Mouse (Mus musculus): ENCODE results near the gene Ric8b. TPM values are rescaled to one million over a fixed set of nuclear protein-coding genes. Genes with fewer than 3 reads are reported as not detected.

Gene Ric8b
- polyA plus RNA-seq, 1 experiment, result 23.7 TPM

GRCm38 (mm10) chr10:85006573-85007310, 89.3 kb downstream of the Ric8b start:
- DNase-seq (ENCODE audit: low spot score), result no peak

- no peak for DNase-seq (ENCODE audit: low spot score)
These were observed 90.7 kb downstream of the Ric8b start for GRCm38 (mm10) chr10:85007861-85008840.

GRCm38 (mm10) chr10:85011066-85011465, 93.7 kb downstream of the Ric8b start:
- no peak for DNase-seq (ENCODE audit: low spot score)

DNA sequence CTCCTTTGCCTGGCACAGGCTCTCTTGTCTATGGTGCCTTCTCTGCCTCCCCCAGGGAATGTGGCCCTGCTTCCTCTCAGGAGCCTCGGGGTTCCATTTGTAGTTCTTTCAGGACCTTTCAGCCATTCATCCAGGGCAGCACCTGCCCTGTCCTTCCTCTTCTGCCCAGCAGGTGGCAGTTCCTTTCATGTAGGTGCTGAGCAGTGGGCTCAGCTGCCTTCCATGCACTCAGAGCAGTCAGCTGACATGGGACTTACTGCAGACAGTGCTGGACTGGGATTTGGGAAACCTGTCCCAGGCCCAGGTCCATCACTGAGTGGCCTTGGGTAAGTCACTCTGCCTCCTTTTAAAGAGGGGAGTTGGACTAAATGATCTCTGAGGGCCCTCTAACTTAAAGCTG, 96.0 kb downstream of the Ric8b start:
- DNase-seq (ENCODE audit: low spot score), result no peak

DNA sequence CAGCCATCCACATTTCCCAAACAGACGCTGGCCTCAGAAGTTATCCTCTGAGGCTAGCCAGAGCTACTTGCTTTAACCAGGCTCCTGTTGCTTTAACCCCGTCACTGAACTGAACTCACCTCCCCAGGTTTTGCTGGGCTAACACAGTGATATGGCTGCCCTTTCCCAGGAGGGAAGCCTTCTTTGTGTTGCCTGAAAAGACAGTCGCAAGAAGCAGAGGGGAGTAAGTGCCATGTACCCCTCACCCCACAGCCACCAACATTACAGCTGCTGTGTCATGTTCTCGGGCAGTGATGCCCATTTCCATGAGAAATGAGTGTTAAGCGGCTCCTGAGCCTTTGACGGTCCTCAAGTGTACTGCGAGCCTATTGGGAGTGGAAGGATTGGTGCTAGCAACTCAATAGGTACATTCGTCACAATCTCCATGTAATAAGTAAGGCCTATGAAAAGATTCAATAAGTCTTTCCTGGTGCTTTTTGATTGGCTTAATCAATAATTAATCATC, 96.6 kb downstream of the Ric8b start:
- DNase-seq (ENCODE audit: low spot score), result no peak

DNA sequence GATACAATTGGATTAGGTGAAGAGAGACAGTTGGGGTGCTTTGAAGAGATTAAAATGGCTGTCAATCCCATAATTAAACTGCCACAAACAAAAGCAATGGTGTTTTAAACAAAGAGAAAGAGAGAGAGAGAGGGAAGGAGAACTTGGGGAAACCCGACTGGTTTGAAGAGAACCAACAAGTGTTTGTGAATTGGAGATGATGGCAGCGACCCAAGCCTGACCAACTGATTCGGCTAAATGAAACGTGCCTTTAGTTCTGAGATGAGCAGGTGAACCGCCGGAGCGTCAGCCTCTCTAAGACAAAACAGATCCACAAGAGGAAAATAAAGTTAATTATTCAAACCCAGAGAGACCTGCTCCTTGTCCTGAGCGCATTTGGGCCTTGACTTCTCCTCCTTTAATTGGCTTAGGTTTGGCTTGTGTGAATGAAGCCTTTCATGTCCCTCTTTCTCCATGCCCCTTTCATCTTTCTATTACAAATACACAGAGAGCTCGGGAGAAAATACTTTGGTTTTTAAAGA, 97.1 kb downstream of the Ric8b start:
- DNase-seq (ENCODE audit: low spot score), result no peak

GRCm38 (mm10) chr10:85022647-85023312, 105.4 kb downstream of the Ric8b start:
- no peak for DNase-seq (ENCODE audit: low spot score)

DNA sequence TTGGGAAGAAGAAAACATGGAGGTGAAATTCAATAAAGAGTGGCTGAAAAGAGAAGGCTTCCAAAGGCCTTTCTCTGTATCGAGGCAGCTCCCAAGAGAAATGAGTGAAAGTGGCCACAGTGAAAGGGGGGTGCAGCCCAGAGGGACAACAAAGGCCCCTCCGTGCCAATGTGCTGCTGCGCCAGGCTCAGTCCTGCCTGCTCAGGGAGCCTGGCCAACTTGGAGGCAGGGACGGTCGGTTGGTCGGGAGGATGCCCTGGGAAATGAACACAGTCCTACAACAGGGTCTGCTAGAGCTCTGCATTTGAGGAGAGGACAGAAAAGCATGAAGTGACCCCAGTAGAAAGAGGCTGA, 105.9 kb downstream of the Ric8b start:
- DNase-seq (ENCODE audit: low spot score), result no peak

GRCm38 (mm10) chr10:85025799-85026424, 108.5 kb downstream of the Ric8b start:
- DNase-seq (ENCODE audit: low spot score), result no peak

DNA sequence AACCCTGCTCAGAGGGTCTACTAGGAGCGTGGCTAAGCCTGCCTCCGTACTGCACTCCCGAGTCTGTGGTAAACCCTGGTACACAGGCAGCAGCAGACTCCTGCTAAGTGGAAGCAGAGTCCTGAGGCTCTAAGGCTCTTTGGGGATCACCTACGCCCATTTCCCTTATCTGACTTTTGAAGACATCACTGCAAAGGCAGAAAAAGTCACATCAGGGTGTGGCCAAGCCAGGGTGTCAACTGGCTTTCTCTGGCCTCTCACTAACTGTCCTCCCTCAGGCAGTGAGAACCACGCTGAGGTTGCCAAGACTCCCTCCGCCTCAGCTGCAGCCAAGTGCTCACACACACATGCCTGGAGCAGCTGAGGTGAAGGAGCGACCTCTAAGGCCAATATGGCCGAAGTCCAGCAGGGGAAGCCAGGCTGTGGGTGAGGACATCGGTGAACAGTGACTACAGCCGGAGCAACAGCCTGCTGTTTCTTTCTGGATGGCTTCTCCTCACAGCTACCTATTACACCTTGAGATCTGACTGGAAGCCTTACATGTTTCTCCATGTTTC, 110.3 kb downstream of the Ric8b start:
- no peak for DNase-seq (ENCODE audit: low spot score)

GRCm38 (mm10) chr10:85035131-85035725, 117.8 kb downstream of the Ric8b start:
- no peak for DNase-seq (ENCODE audit: low spot score)

DNA sequence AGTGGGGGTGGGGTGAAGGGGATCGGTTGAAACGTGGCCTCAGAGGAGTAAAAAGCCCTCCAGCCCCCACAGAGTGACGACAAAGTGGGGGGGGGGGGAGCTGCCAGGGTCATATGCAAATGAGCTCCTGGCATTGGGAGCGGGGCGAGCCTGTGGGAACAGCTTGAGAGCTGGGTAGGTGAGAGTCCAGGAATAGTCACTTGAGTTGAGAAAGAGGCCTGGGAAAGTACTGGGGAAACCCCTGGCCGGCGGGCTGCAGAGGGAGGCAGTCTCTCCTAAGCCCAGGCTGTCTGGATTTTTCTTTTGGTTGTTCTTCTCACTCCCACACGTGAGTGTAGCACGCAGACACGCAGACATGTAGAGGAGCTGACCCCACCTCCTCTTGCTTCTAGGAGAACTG, 120.7 kb downstream of the Ric8b start:
- DNase-seq (ENCODE audit: low spot score), result no peak

DNA sequence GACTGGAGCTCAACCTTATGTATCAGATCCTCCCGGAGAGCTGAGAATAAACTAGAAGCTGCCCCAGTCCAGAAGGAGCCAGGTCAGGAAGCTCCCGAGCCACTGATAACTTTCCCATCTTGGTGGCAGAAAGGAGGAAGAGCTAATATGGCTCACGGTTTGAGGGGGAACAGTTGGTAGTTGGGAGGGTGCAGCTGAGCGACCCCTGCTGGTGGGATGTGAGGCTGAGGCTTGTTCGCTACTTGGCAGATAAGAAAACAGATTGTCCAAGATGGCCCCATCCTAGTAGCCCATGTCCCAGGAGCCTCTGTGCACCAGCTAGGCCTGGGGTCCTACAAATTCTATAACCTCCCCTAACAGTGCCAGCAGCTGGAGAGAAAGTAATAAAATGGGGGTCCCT, 121.4 kb downstream of the Ric8b start:
- no peak for DNase-seq (ENCODE audit: low spot score)

DNA sequence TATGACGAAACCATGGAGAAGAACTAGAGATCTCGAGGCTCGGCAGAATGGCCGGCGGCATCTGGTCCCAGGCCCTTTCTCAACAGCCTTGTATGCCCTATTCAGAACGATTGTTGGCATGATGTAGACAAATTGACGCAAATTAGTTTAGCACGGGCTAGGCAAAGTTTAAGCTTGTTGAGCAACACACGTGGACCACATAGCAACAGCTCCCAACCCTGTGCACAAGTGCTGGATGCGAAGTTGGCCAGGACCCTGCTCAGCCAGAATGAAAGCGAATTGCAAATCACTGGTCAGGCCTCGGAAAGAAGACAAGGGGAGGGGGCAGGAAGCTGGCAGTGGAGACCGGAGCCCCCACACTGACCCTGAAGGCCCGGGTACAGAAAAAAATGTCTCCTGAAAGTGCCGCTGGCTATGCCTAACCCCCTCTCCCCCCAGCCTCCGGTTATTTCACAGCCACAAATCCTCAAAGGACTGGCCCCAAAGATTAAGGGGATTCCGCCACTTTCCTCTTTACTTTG, 126.8 kb downstream of the Ric8b start:
- no peak for DNase-seq (ENCODE audit: low spot score)

GRCm38 (mm10) chr10:85044732-85045720, 127.6 kb downstream of the Ric8b start:
- DNase-seq (ENCODE audit: low spot score), result no peak

DNA sequence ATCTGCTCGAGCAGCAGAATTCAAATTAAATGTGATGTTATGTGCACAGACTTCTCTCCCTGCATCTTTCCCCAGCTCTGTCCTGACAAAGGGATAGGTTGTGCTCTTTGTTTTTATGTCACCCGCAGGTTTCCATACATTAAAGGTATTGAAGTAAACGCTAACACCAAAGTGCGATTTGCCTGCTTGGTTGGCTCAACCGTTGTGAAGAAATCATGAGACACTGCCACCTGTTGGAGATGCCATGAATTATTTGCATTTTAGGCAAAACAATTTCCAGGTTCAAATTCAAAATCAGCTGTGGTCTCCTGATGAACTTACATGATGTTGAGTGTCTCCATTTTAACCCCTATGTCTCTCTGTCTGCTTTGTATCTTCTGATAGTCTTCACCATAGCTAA, 129.2 kb downstream of the Ric8b start:
- DNase-seq (ENCODE audit: low spot score), result no peak

- no peak for DNase-seq (ENCODE audit: low spot score)
These were observed 130.6 kb downstream of the Ric8b start for GRCm38 (mm10) chr10:85048008-85048407.

DNA sequence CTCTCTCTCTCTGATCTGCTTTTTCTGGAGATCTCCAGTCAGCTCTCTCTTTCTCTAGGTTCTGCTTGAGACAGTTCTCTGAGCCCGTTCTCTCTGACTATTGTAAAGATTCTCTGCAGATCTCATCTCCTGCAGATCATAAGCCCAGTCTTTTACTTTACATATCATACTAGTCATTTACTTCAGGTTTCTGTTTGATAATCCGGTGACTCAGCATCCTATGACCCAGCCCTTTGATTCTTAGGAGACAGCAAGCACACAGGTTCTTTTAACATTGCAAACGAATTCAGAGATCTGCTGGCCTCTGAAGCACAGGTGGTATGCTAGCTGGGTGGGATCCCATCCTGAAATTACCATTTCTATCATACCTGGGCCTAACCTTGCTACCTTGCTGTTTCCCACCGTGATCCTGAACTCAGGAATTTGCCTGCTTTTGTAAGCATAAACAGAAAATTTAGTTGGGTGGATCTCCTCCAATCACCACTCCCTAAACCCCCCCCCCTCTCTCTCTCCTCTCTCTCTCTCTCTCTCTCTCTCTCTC, 133.3 kb downstream of the Ric8b start:
- DNase-seq (ENCODE audit: low spot score), result no peak

- no peak for DNase-seq (ENCODE audit: low spot score)
These were observed 135.0 kb downstream of the Ric8b start for GRCm38 (mm10) chr10:85052451-85052850.
